Mouse (Mus musculus): Measurements from ENCODE around the gene Pdcd5. TPM values are rescaled to one million over a fixed set of nuclear protein-coding genes. Genes with fewer than 3 reads are reported as not detected.

Gene Pdcd5
- polyA plus RNA-seq (2017; shearing (Covaris generic)) = 75.7 TPM

DNA sequence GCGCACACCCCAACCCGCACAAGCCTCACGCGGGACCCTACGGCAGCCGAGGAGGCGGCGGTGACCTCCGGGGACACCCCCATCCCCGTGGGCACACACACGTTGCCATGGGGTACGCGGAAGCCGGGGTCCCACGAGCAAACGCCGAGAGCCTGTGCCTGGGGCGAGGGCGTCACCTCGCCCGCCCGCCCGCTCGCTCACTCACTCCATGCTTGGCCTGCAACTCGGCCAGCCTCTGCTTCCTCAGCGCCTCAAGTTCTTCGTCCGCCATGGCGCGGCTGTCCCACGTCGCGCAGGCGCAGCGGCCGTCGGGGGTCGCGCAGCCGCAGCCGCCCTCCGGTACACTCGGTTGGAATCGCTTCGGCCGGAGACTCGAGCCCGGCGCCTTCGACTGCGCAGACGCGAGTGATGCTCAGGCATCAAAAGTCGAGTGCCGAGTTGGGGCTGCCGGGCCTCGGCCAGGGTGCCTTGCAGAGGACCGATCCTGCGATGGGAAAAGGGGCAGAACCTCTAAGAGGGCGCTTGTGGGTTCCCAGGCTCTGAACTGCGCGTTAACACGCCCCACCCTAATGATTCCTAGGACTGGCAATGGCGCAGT is at the start of gene Pdcd5:
Gene Pdcd5 (minus strand): TSS at position 421 of the 598 bp plus-strand sequence.

Other genes with a start within 250 kb of the Pdcd5 start
- gene Slc7a9, start 198.7 kb downstream of the Pdcd5 start, polyA plus RNA-seq (2017; shearing (Covaris generic)) = not detected
- not detected for gene Tdrd12, start 109.8 kb downstream of the Pdcd5 start, polyA plus RNA-seq (2017; shearing (Covaris generic))
- gene Nudt19, start 91.2 kb downstream of the Pdcd5 start, polyA plus RNA-seq (2017; shearing (Covaris generic)) = 23.1 TPM
- not detected for gene Rgs9bp, start 61.9 kb downstream of the Pdcd5 start, polyA plus RNA-seq (2017; shearing (Covaris generic))
- 36.4 TPM for gene Ankrd27, start 61.3 kb downstream of the Pdcd5 start, polyA plus RNA-seq (2017; shearing (Covaris generic))
- 49.2 TPM for gene Dpy19l3, start 106.9 kb upstream of the Pdcd5 start, polyA plus RNA-seq (2017; shearing (Covaris generic))
- gene Zfp507, start 155.5 kb upstream of the Pdcd5 start, polyA plus RNA-seq (2017; shearing (Covaris generic)) = 24.1 TPM

Data from effector memory CD4-positive, alpha-beta T cell, adult 5 months (primary cell).